Mouse (Mus musculus) gastrocnemius, adult 2 months (tissue): ENCODE results near the gene Selenos. TPM values are rescaled to one million over a fixed set of nuclear protein-coding genes. Genes with fewer than 3 reads are reported as not detected.

Experiments
- DNase-seq: peaks from one replicate; pipeline ENCODE4 v3.0.0; 2022
- H3K27ac ChIP-seq: fragments of 200-600 bp; 2 replicates; pipeline ENCODE4 v1.8.1; 2022; ENCODE audit warnings: mild to moderate bottlenecking
- H3K4me3 ChIP-seq: fragments of 200-600 bp; 2 replicates; pipeline ENCODE4 v1.8.1; 2022; ENCODE audit warnings: mild to moderate bottlenecking, moderate library complexity
- CTCF ChIP-seq: fragments of 200-600 bp; IDR thresholded peaks from 2 replicates; pipeline ENCODE4 v1.8.1; 2022; ENCODE audit warnings: antibody characterized with exemption, mild to moderate bottlenecking, moderate library complexity
- intact Hi-C: fragments of 180-260 bp; cut with DNase I; formaldehyde crosslinking; loops from one replicate; pipeline ENCODE4 v1.15.1; 2025
- total RNA-seq, 2 experiments: library from RNA; stranded (reverse); gene quantifications; 2 replicates each; pipeline ENCODE4 v1.2.3; 2021

Selenos gene
- total RNA-seq, 2 experiments from 2014 or later: 26.5 to 35.1 TPM

- no peak for DNase-seq
- no peak overlapping the region for H3K27ac ChIP-seq
- no peak for TF ChIP-seq CTCF
- H3K4me3 ChIP-seq: no peak overlapping the region
- intact Hi-C loops: no loop called here
These were observed 52.5 kb downstream of the Selenos start for GRCm38 (mm10) chr7:66131776-66132421.

GRCm38 (mm10) chr7:66134154-66134553 is 54.7 kb downstream of the Selenos start:
- intact Hi-C loops: no loop called here
- no peak for TF ChIP-seq CTCF
- DNase-seq: no peak
- Histone ChIP-seq H3K4me3 (no peak overlapping the region), H3K27ac (no peak overlapping the region)

GRCm38 (mm10) chr7:66135644-66136043 is 56.2 kb downstream of the Selenos start:
- no peak for DNase-seq
- no peak overlapping the region for H3K4me3 ChIP-seq
- intact Hi-C loops: no loop called here
- no peak for TF ChIP-seq CTCF
- H3K27ac ChIP-seq: peak overlapping the region; percentile 70

DNA sequence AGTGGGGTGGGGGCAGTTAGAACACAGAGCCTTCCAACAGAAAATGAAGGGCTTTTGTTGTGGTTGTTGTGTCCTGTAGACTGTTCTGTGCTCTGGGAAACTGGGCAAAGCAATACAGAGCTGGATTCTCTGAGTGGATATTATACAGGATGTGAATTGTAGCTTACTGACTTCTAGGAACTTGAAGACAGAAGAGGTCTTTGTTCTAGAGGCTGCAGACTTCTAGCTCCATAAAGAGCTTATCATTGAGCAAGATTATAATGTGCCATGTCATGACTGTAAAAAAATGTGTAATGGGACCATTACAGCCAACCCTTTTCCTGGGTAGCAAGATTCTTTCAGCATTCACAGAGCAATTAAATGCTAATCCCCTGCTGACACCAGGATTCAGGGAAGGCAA is 56.7 kb downstream of the Selenos start:
- Histone ChIP-seq H3K4me3 (no peak overlapping the region), H3K27ac (peak overlapping the region; percentile 70)
- intact Hi-C loops: no loop called here
- no peak for DNase-seq
- no peak for TF ChIP-seq CTCF

DNA sequence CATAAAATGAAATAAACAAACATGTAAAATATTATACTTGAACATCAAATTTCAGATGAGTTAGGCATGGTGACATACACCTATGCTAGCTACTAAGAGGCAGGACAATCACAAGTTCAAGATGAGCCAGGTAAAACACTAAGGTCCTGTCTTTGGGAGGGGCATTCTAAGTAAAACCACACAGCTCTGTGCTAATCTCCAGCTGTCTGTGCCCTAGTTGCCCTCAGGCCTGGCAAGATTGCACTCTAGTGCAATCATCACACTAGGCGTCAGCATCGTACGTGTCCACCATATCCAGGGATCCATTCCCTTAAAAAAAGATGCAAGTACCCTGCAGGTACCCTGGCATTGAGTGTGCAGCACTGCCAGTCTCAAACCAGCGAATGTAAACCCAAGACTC is 57.9 kb downstream of the Selenos start:
- no peak overlapping the region for H3K4me3 ChIP-seq
- intact Hi-C loops: no loop called here
- no peak for TF ChIP-seq CTCF
- no peak for DNase-seq
- H3K27ac ChIP-seq: no peak overlapping the region

DNA sequence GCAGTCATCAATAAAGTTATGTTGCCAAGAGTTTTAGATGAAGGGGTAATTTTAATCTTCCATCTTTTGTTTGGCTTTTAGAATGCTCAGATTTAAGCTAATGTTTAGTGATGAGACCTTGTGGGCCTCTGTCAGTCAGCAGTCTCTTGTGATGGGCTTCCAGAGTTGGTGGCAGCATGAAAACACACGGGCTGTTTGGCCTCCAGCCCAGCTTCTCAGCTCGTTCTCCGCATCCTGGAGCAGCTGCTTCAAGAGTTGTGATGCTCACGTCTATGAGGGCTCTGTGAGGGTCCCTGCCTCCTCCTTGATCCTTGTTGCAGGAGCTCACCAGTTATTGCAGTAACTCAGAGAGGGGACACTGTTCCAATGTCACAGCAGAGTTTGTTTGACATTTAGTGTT is 58.9 kb downstream of the Selenos start:
- no peak overlapping the region for H3K27ac ChIP-seq
- intact Hi-C loops: no loop called here
- no peak for TF ChIP-seq CTCF
- DNase-seq: no peak
- H3K4me3 ChIP-seq: no peak overlapping the region

DNA sequence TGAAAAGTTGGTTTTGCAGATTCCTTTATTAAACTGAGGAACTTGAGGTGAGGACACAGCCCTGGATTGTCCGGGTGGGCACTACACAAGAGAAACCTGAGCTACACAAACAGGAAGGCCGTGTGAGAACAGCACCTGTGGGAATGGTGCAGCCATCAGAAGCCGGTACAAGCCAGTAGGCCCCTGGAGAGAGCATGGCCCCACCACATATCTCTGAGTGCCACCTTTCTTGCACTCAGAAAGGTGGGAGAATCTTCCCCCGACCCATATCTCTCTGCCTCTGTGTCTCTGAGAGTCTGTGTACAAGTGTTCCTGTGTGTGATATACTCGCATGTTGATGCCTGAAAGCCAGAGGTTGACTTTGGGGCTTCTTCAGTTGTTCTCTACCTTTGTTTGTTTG is 59.4 kb downstream of the Selenos start:
- intact Hi-C loops: no loop called here
- DNase-seq: no peak
- H3K27ac ChIP-seq: no peak overlapping the region
- no peak for TF ChIP-seq CTCF
- H3K4me3 ChIP-seq: no peak overlapping the region

Other genes starting within 250 kb of the Selenos start
- 10 to 100 TPM; 17.7 to 20.8 TPM for gene Pcsk6, start 217.9 kb upstream of the Selenos start, total RNA-seq
- not detected for gene Gm45213, start 36.0 kb upstream of the Selenos start, total RNA-seq
- 10 to 100 TPM; 15.2 to 22.4 TPM for gene Snrpa1, start 20.6 kb upstream of the Selenos start, total RNA-seq
- 1 to 10 TPM; 4.1 to 4.2 TPM for gene Chsy1, start 29.9 kb downstream of the Selenos start, total RNA-seq